Mouse (Mus musculus): ENCODE results near the gene Lipe. TPM values are rescaled to one million over a fixed set of nuclear protein-coding genes. Genes with fewer than 3 reads are reported as not detected.
A peak's percentile ranks its signal among the peaks of the same experiment; 100 is the strongest.
"Not testable (repeated sequence)": the region's sequence is repeated elsewhere in the genome, so short reads cannot be mapped to it uniquely, and the experiment has no call there.

Gene Lipe
- total RNA-seq, 2 experiments from 2014 or later = 12.8 to 42.6 TPM

DNA sequence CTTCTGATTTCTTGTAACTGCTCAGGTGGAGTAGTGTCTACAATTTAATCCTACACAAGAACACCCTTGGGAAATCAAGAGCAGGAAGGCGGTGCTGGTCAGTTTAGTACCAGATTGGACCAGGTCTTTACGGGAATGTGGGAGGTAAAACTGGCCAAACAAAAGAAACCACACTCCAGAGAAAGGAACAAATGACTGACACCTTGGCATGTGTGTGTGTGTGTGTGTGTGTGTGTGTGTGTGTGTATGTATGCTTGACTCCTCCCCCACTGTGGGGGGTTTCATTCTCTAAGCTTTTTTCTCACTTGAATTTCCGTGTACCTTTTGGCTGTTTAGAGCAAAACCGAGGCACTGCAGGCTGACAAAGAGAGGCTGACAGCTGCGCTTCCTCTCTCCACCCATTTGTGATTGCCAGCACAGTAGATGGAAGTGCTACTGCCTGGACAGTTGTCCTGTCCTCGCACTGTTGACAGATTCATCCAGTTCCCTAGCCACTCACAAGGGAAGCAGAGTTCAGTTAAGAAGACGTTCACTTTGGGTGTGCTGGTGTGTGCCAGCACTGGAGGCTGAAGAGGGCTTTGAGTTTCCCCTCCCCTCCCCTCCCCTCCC is 14.4 kb upstream of the Lipe start, which contains the start of gene Cxcl17:
TSS of gene Cxcl17 (minus strand) at position 54 of the 609 bp plus-strand sequence.
- DNase-seq = no peak

DNA sequence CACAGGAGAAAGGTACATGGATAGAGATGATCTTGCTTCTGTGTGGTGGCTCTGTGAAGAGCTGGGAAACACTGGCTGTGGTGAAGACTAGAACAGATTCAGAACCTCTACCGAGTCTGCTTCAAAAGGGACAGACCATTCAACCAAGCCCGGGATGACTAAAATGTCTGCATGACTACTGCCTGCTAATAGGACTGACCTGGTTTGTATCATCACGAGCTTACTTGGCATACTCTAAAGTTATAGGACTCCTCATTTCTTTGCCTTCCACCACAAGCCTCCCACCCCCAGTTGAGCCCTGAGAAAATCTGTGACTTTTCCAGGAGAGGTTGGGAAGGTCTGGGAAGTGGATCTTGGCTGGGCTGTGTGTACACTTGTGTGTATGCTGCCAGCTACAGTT is 13.4 kb upstream of the Lipe start:
- DNase-seq = no peak

DNA sequence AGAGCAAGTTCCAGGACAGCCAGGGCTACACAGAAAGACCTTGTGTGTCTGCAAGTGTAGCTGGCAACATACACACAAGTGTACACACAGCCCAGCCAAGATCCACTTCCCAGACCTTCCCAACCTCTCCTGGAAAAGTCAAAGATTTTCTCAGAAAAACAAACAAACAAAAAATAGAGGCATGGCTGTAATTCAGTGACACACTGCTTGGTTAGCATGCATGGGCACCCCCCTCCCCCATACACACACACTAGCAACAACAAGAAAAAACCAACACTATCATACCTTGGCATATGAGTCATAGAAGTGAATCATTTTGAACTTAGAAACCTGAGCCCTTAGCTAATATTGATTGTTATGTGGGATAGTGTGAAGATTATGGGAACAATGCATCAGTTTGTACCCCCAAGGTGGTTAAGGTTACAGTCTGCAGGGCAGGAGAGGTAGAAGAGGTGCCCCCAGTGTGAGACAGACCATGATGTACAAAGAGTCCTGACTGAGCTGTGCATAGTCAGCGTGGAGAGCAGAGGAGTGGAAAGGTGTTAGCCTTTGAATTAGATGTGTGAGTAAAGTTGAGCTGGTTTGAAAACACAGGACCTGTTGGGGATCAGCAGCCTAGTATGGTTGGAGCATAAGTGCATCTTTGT is 12.6 kb upstream of the Lipe start:
- no peak for DNase-seq

DNA sequence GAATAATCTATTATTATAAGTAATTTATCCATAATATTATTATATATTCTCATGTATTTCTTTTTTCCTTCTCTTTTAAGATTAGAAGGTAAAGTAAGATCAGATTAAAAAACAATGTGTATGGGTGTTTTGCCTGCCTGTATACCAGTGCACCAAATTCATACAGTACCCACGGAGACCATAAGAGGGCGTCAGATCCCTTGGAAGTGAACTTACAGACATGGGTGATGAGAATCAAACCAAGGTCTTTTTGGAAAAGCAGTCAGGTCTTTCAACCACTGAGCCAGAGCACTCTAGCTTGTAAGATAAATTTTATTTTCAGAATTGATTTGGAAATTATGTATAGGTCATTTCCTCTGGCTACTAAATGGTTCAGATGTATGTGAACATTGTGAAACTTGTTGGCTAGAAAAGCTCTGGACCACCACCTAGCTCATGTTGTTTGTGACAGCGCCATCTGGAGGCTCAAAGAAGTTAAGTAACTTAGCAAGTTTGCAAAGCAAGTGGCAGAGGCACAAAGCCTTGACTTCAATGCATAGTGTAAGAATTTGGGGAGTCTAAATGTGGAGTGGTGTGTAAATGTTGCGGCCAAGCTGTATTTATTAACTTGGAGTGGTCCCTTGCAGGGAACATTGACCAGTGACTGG is 10.7 kb upstream of the Lipe start:
- DNase-seq = no peak

DNA sequence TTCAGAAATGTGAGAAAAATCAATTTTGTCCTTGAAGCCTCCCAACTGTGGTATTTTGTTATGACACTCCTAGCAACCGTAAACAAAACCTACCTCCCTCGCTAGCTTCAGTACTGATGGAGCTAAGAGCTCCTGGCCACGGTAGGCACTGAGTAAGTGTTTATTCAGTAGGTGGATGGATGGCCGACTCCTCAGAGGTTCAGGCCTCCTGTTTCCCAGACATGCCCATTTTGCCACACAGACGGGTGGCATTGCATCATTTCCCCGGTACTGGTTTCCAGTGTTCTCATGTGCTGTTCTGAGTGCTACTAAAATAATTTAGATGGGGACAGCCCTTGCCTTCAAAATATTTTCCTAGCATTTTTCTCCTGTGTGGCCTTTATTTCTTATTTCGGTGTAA is 8.0 kb upstream of the Lipe start:
- DNase-seq = no peak

DNA sequence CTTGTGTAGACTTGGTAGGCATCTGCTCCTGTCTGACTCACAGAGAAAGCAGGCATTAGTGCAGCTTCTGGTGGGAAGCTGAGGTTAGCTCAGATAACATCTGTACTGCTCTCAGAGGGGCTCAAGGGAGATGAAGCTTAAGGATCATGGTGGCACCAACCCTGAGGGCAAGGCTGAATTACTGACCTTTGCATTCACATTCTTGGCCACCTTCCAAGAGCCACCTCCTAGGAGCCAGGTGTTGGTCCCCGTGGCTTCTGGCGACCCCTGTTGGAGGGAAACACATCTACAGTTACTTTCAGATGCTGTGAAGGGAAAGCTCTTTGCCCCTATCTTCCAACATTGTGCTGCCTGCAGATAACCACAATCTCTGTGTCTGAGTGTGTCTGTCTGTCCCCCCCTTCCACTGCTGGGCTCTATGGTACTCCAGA is 4.2 kb upstream of the Lipe start:
- no peak for DNase-seq

DNA sequence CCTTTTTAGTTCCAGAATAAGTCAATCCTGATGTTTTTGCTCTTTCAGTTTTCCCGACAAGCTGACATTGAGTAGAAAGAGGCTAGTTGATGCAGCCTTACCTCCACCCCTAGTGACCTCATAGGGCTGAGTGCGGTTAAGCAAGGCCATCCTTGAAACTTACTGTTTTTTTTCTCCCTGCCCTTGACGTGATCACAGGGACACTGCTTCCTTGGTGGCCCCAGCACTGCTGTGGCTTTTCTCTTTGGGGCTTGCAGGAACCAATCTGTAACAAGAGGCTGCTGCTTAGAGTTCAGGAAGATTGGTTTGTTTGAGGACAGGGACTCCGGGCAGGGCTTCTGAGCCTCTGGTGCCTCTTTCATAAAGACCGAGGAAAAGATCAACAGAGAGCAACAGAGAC is 3.5 kb upstream of the Lipe start:
- no peak for DNase-seq

DNA sequence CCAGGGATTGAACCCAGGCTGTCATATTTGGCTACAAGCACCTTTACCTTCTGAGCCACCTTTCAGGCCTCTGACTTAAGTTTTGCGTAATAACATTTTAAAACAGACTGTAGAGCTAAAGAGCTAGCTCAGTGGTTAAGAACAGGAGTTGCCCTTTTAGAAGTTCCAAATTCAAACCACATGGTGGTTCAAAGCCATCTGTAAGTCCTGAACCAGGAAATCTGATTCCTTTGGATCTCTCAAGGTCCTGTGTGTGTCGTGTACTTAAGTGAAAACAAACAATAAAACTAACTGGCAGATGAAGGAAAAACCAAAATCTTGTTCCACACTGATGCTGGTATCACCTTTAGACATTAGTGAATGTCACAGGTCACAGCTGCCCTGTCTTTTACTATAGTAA is 3.0 kb upstream of the Lipe start:
- no peak for DNase-seq

DNA sequence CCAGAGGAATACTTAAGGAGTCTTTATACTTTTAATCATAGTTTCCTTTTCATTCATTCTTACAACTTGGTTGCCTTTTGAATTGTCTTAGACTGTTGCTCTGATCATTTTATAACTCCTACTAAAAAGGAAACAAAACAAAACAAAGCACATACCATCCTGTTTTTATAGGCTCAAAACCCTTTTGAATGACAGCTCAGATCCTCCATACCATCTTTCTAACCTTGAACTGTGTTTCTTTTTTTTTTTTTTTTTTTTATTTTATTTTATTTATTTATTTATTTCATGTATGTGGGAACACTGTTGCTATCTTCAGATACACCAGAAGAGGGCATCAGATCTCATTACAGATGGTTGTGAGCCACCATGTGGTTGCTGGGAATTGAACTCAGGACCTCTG is 518 bp upstream of the Lipe start:
- not testable (repeated sequence) for DNase-seq

DNA sequence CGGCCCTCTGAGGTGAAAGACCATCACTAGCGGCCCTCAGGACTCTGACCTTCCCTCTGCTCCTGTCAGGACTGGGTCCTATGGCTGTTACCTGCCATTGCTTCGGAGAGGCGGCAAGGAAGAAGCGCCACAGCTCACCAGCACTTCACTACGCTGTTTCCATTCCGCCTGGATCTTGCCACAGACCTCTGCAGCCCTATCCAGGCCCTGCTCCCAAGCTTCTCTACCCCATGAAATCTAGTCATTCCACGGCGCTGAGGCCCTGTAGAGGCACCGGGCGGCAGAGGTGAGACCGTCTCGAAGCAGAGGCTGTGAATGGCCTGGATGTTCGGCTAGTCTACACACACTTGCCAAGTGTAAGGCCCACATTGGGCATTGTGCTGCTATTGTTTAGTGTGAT is 1.9 kb downstream of the Lipe start:
- no peak for DNase-seq

DNA sequence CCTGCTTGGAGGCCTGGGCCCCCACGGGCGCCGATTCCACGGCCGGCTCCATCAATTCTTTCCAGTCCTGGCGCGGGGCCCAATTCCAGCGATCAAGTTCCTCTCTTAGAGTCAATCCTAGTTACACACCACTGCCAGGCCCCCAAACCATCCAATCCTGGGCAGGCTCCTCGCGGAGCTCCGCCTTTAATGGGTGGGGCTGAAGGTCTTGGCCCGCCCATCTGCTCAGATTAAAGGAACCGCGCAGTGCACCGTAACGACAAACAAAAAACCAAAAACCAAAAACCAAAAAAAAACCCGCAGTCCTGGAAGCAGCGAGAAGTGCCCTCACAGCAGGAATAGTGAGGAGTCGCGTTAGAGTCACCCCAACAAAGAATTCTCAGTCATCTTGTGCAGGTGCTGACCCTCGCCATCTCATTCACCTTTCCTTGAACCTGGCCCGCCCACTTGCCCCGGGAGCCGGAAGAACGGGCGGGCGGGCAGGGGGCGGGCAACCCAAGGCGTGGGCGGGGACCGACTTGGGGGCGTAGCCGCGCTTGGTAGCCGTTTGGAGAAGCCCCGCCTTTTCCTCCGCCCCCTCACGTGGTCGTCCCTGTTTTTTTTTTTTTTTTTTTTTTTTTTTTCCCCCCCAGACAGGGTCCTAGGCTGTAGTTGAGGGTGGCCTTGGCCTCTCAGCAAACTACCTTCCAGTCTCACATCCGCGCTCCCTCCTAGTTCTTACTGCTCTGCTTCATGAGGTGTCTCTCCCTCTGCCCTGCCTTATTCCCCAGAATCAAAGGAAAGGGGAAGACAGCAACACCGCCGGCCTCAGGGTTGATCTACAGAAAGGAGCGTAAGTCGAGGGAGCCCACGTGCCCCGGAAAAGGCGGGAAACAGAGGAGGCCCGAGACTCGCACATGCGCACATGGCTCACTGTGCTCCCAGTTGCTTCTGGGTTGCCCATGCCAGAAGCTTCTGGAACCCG is 2.7 kb downstream of the Lipe start:
- peak; percentile 95 for DNase-seq

DNA sequence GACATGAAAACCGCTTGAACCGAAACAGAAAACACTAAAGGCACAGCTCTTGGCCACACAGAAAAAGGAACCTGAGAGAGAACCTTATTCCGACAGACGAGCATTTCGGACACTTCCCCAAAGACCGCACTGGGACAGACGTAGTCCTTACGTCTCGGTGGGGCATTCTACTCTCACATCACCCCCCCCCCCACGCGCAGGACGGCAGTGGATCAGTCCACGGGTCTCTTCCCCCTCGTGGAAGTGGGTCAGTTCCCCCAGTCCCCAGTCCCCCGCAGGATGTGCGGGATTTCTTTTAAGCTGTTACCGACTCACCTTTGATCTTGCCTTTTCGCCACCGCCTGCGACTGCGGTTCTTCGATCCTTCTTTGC is 3.3 kb downstream of the Lipe start:
- DNase-seq = no peak

DNA sequence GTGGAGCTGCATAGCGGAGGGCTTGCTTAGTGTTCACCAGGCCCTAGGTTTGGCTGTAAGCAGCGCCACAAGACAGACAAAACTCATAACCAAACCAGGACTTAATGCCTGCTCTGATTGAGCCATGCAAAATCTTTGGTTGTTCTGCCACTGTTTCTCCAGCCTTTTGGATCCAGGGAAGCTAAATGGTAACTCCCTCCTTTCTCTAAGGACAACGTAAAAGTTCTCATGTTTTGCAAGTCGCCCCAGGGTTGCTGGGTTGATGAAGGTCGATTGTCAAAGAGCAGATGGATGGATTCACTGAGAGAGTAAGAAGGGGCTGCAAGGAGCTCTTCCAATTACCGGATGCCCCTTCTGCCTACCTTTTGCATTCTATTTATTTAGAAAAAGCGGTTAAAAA is 3.8 kb downstream of the Lipe start:
- no peak for DNase-seq

DNA sequence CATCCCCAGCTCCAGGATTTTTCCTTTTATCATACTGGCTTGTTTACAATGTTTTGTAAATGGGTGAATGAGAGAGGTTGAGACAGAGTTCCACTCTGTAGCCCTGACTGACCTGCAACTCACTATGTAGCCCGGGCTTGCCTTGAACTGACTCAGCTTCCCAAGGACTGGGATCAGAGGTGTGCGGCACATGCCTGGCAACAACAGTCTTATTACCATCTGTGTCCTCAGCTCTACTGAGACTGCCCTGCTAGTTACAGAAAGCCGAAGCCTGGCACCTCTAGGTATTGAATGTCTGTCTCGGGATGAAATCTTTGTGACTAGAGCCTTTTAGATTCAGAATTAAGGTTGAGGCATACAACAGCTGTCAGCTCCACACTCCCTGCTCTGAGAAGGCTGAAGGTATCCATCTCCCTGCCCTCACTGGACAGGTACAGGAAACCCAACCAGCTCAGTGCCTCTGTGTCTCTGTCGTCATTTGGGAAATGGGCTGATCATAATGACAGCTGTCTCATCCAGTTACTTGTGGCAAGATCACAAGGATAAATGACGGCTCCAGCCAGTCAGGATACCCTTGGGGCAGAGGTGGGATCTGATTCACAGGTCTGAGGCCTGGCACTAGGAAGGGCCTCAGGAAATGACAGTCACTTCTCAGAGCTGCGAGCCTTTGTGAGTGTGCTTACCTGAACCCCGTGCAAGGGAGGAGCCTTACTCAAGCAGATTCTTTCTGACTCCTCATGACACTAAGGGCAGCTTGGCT is 4.9 kb downstream of the Lipe start:
- no peak for DNase-seq

DNA sequence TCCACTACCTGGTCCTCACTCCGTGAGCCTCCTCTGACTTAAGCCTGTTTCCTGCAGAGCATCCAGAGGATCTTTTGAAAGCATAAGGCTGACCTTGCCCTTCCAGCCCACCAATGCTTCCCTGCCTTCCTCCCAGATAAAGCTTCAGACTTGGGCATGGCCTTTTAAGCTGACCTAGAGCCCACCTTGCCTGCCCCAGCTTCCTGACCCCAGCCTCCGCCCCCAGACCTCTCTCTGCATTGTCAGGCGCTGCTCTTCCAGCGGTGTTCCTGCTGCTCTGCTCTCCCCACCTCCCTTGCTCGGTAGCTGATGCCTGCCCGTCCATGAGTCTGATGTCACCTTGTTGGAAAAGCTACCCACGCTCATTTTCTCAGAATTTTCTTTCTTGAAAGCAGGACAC is 5.7 kb downstream of the Lipe start:
- no peak for DNase-seq

DNA sequence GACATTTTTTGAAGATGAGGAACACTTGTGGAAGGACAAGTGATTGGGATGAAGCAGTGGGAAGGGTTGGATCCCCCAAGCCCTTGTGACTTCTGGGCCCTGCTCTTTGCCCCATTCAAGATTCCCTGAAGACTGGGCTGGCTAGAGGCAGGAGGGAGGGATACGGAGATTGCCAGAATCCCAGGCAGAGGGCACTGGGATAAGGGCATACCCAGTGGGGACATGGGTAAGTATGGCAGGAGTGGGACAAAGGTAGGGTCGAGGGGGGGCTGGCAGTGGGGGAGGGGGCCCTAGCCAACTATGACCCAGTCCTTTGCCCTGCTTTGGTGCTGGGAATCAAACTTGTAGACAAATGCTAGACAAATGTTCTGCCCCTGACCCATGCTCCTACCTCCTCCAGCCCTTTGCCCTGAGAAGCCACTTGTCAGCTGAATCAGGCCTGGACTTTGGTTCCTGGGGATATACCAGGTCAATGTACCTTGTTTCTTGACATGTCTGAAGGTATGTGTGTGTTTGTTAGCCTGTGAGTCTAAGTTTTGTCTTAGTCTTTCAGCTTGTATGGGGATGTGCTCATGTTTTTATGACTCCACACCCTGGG is 6.6 kb downstream of the Lipe start:
- DNase-seq = peak; percentile 5

DNA sequence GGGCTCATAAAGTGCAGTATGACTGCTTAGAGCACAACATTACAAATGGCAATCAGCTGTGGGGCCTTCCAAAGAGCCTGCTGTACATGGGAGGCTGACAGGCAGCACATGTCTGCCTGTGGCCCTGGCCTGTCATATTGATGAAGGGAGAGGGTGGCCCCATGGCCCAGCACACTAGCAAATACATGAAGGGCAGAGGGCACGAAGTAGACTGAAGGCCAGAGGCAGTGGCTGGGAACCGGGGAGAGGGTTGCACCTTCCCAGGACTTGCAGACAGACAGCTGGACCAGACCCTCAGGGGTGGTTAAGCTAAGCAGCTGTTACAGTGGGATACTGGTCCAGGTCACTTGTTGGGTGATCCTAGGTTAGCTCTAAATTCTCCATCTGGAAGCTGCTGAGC is 7.5 kb downstream of the Lipe start:
- DNase-seq = peak; percentile 5

DNA sequence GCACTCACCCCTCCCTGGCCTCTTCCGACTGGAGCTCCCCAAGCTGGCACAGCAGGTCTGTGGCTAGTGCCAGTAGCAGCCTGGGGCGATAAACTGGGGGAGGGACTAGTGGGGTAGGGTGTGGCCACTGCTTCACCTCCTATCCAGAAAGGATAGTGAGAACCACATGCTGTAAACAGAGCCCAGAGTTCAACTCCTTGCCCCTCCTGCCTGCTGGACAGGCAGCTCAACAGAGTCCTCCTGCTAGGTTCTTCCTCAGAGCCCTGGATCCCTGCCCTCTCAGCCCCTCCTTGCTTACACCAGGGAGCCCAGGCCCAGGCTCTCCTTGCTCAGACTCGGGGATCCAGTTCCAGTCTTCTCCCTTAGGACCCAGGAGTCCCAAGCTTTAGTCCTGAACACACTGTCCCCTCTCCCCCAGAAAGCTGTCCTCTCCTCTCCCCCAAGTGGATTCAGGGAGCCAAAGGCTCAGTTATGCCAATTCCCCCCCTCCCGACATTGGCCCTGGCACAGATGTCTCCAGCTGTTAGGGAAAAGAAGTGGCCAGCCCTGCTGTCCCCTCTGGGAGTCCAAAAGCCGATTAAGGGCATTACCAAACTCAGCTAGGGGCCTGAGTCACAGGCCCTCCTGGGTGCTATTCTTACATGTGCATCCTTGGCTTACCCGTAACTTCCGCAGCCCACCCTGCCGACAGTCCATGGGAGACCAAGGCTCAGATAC is 8.3 kb downstream of the Lipe start:
- peak; percentile 85 for DNase-seq

DNA sequence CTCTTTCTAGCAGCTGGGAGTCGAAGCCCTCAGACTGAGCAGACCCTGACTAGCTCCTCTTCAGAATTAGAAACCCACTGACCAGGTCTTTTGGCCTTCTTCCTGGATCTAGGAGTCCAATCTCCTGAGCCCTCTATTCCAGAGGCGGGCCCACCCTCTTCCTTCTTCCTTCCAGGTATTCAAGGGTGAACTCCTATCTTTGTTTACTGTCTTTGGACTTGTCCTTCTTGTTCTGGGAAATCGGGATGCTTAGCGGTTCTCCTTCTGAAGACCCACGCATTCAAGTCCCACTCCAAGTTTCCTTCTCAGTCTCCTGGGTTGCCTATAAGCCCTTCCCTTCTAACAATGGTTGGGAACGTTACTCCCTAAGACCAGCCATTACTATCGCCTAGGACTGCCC is 9.6 kb downstream of the Lipe start:
- peak; percentile 6 for DNase-seq

DNA sequence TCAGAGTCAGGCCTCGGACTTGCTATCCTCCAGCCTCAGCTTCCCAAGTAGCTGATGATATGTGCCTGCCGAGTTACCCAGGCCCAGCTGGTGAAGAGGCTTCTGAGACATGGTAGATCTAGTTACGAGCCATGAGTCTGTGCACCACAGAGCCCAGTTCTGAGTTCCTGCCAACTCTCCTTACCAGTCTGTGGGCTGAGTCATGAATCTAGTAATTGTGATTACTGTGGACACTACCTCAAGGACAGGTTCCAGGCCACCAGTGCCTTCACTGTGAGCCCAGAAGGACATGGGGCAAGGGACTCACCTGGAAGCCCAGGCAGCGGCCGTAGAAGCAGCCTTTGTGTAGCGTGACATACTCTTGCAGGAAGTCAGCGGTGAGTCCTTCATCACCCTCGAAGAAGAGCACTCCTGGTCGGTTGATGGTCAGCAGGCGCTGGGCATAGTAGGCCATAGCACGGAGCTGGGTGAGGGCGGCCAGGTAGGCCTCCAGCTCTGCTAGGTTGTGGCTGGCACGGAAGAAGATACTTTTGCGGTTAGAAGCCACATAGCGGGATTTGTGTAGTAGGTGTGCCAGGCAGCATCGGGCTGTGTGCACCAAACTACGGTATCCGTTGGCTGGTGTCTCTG is 10.6 kb downstream of the Lipe start:
- DNase-seq = peak; percentile 28
